Mouse (Mus musculus): ENCODE data around the gene Iqcj. TPM values are rescaled to one million over a fixed set of nuclear protein-coding genes. Genes with fewer than 3 reads are reported as not detected.

Gene Iqcj
- polyA plus RNA-seq (2021; fragmentation: Nextera tagmentation) = not detected in 2 replicates
- long read RNA-seq, experiment 1 = 0 reads
- long read RNA-seq, experiment 2 = 0 reads

GRCm38 (mm10) chr3:67892026-67892705 is at the start of gene Iqcj, which contains the start of gene Iqschfp:
Iqcj (plus strand) TSS chr3:67892220.
Iqschfp (plus strand) TSS chr3:67892232.

GRCm38 (mm10) chr3:68064731-68065130 is 172.7 kb downstream of the Iqcj start, which contains the start of gene Schip1:
Schip1 (plus strand) TSS chr3:68064802.

Other genes with a start within 250 kb of the Iqcj start
- gene Iqschfp, start within 50 bp of the Iqcj start, polyA plus RNA-seq (2021; fragmentation: Nextera tagmentation) = 2.9 and 3.8 TPM in 2 replicates
- gene Schip1, start 172.6 kb downstream of the Iqcj start, polyA plus RNA-seq (2021; fragmentation: Nextera tagmentation) = 262 and 325 TPM in 2 replicates